Mouse (Mus musculus): ENCODE measurements at regions not wholly inside any gene's neighbourhood (a gene's known extent, or its start where the extent isn't known, plus 50 kb on each side); places are given as distances from the start of the nearest gene placed in this dataset.

GRCm38 (mm10) chr11:63769738-63770137 lies 152.4 kb downstream of the Hs3st3b1 start:
- no peak for TF ChIP-seq CTCF (IDR thresholded peaks at IDR 0.05; ENCODE audit: control insufficient read depth, insufficient read depth, low read length)
- no peak for TF ChIP-seq POLR2A (IDR thresholded peaks at IDR 0.05; ENCODE audit: borderline replicate concordance, control insufficient read depth, low read depth, low read length)

Data from bone marrow, adult 2 months (tissue).